Mouse (Mus musculus): ENCODE measurements around the gene Muc1. TPM values are rescaled to one million over a fixed set of nuclear protein-coding genes. Genes with fewer than 3 reads are reported as not detected.

The Muc1 gene
- polyA plus RNA-seq, 1 experiment = not detected

GRCm38 (mm10) chr3:89202253-89203141 lies 26.4 kb upstream of the Muc1 start, which contains the start of gene Gba:
Gene Gba (plus strand): TSS chr3:89202928.
- no peak for TF ChIP-seq GATA1 (IDR thresholded peaks at IDR 0.05; ENCODE audit: low read length)

GRCm38 (mm10) chr3:89203142-89203514 lies 25.7 kb upstream of the Muc1 start:
- TF ChIP-seq GATA1 (IDR thresholded peaks at IDR 0.05; ENCODE audit: low read length) = no peak

GRCm38 (mm10) chr3:89206079-89206478 lies 22.8 kb upstream of the Muc1 start:
- no peak for TF ChIP-seq GATA1 (IDR thresholded peaks at IDR 0.05; ENCODE audit: low read length)

- no peak for TF ChIP-seq GATA1 (IDR thresholded peaks at IDR 0.05; ENCODE audit: low read length)
Measured at GRCm38 (mm10) chr3:89206695-89207094, 22.2 kb upstream of the Muc1 start.

- TF ChIP-seq GATA1 (IDR thresholded peaks at IDR 0.05; ENCODE audit: low read length) = no peak
Measured at GRCm38 (mm10) chr3:89208075-89208657, 20.7 kb upstream of the Muc1 start.

GRCm38 (mm10) chr3:89208736-89209135 lies 20.1 kb upstream of the Muc1 start:
- TF ChIP-seq GATA1 (IDR thresholded peaks at IDR 0.05; ENCODE audit: low read length) = no peak

GRCm38 (mm10) chr3:89209731-89210130 lies 19.1 kb upstream of the Muc1 start:
- no peak for TF ChIP-seq GATA1 (IDR thresholded peaks at IDR 0.05; ENCODE audit: low read length)

- no peak for TF ChIP-seq GATA1 (IDR thresholded peaks at IDR 0.05; ENCODE audit: low read length)
Measured at GRCm38 (mm10) chr3:89210162-89210561, 18.7 kb upstream of the Muc1 start.

GRCm38 (mm10) chr3:89210731-89211130 lies 18.1 kb upstream of the Muc1 start:
- no peak for TF ChIP-seq GATA1 (IDR thresholded peaks at IDR 0.05; ENCODE audit: low read length)

- no peak for TF ChIP-seq GATA1 (IDR thresholded peaks at IDR 0.05; ENCODE audit: low read length)
Measured at GRCm38 (mm10) chr3:89213803-89214530, 14.9 kb upstream of the Muc1 start.

GRCm38 (mm10) chr3:89214681-89215411 lies 14.0 kb upstream of the Muc1 start, which contains the start of gene Thbs3:
Gene Thbs3 (plus strand): TSS chr3:89215180.
- no peak for TF ChIP-seq GATA1 (IDR thresholded peaks at IDR 0.05; ENCODE audit: low read length)

GRCm38 (mm10) chr3:89215853-89216252 lies 13.0 kb upstream of the Muc1 start:
- TF ChIP-seq GATA1 (IDR thresholded peaks at IDR 0.05; ENCODE audit: low read length) = no peak

GRCm38 (mm10) chr3:89218271-89218670 lies 10.6 kb upstream of the Muc1 start:
- TF ChIP-seq GATA1 (IDR thresholded peaks at IDR 0.05; ENCODE audit: low read length) = no peak

- TF ChIP-seq GATA1 (IDR thresholded peaks at IDR 0.05; ENCODE audit: low read length) = no peak
Measured at GRCm38 (mm10) chr3:89219546-89219945, 9.3 kb upstream of the Muc1 start.

- TF ChIP-seq GATA1 (IDR thresholded peaks at IDR 0.05; ENCODE audit: low read length) = no peak
Measured at GRCm38 (mm10) chr3:89221167-89221566, 7.7 kb upstream of the Muc1 start.

Measured in G1E-ER4 (cell line).